Mouse (Mus musculus) heart, embryonic 15.5 days (tissue): ENCODE measurements around the gene Olfr1466. TPM values are rescaled to one million over a fixed set of nuclear protein-coding genes. Genes with fewer than 3 reads are reported as not detected.

Source experiments
- ATAC-seq: fragments of 200-750 bp; cut with Nextera tagmentation; replicated peaks from 2 replicates; pipeline ENCODE4 v1.8.0; 2017; ENCODE audit warnings: low read depth, moderate TSS enrichment; ENCODE audit not compliant: insufficient number of reproducible peaks, insufficient read depth, low FRiP score
- H3K27ac ChIP-seq: fragments of 300-500 bp; sonication (generic); 2 replicates; pipeline ENCODE4 v1.5.1; 2015; ENCODE audit warnings: mild to moderate bottlenecking, inconsistent platforms
- H3K27me3 ChIP-seq: fragments of 300-500 bp; sonication (generic); 2 replicates; pipeline ENCODE4 v1.6.1; 2015; ENCODE audit warnings: inconsistent platforms
- H3K36me3 ChIP-seq: fragments of 300-500 bp; sonication (generic); 2 replicates; pipeline ENCODE4 v1.6.1; 2015; ENCODE audit warnings: mild to moderate bottlenecking, inconsistent platforms
- H3K4me1 ChIP-seq: fragments of 300-500 bp; sonication (generic); replicated peaks from 2 replicates; pipeline ENCODE4 v1.6.1; 2015; ENCODE audit warnings: inconsistent platforms
- H3K4me2 ChIP-seq: fragments of 300-500 bp; sonication (generic); 2 replicates; pipeline ENCODE4 v1.6.1; 2015; ENCODE audit warnings: inconsistent platforms, mild to moderate bottlenecking, moderate library complexity
- H3K4me3 ChIP-seq: fragments of 300-500 bp; sonication (generic); 2 replicates; pipeline ENCODE4 v1.5.1; 2015; ENCODE audit warnings: mild to moderate bottlenecking, inconsistent platforms
- H3K9ac ChIP-seq: fragments of 300-500 bp; sonication (generic); 2 replicates; pipeline ENCODE4 v1.6.1; 2015; ENCODE audit warnings: mild to moderate bottlenecking, inconsistent platforms
- H3K9me3 ChIP-seq: fragments of 300-500 bp; sonication (generic); replicated peaks from 2 replicates; pipeline ENCODE4 v1.6.1; 2016; ENCODE audit warnings: inconsistent platforms
- WGBS: fragments of 180-500 bp; shearing (Covaris S2); methylation state at CpG from one replicate; pipeline ENCODE4 v1.1.7; 2015; ENCODE audit warnings: mixed read lengths; 5-methylcytosine and 5-hydroxymethylcytosine counted together
- polyA plus RNA-seq: library from polyadenylated mRNA; unstranded; fragments of >200 nt; fragmentation: Nextera tagmentation; extraction: Ambion mirVana; gene quantifications from 2 replicates; pipeline ENCODE4 v1.2.1, GENCODE M21; 2015

Gene Olfr1466
- polyA plus RNA-seq: not detected in 2 replicates

DNA sequence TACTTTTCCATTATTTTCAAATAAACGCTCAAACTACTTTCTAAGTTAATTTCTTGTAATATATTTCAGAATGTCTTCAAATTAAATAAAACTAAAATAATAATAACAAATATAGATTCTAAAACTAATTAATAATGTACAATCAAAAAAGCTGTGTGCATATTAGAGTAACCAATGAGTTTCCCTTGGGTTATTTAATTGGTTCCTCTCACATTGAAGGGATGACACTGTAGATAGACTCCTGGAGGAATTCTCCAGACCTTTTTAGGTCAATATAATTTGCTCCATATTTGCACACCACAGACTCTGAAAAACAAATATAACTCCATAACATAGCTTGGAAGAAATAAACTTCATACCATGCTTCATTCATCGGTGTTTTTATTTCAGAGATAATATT is at the start of gene Olfr1466:
Olfr1466 (plus strand) TSS at position 301 of the 400 bp plus-strand sequence.
- no peak within 1 kb of the TSS for H3K4me3 ChIP-seq
- no peak within 1 kb of the TSS for H3K9ac ChIP-seq
- H3K9me3 ChIP-seq: peaks cover 4% of the 10 kb centered on the region; the same call in 1 of the 2 replicates
- no peak within 1 kb of the TSS for H3K4me2 ChIP-seq
- no peaks in the 10 kb centered on the region for H3K36me3 ChIP-seq
- H3K4me1 ChIP-seq: no peaks in the 10 kb centered on the region
- ATAC-seq: no peak
- 74% methylated on average over 2 of the region's 2 CpGs for WGBS
- H3K27ac ChIP-seq: no peak within 1 kb of the TSS
- H3K27me3 ChIP-seq: no peaks in the 10 kb centered on the region

DNA sequence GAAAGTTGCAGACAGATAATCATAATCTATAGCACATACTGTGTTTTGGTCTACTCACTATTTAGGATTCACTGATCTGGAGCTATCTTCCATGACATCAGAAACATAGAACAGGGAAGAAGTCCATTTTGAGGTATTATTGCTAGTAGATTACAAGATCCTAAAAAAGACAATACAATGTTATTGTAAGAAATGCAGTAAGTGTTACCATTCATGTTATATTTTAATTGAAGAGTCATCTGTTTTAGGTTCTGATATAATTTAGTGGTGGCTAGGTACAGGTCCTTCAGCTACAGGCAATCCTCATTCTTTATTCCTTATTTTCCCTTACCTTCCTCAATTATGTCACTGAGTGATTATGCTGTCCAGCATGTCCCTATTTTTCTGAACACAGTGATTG is 23.2 kb upstream of the Olfr1466 start, which contains the start of gene Olfr1465:
Olfr1465 (minus strand) TSS at position 101 of the 400 bp plus-strand sequence.
- Histone ChIP-seq H3K27ac (no peak within 1 kb of the TSS), H3K4me2 (no peak within 1 kb of the TSS), H3K9ac (no peak within 1 kb of the TSS), H3K27me3 (no peaks in the 10 kb centered on the region), H3K4me3 (no peak within 1 kb of the TSS), H3K9me3 (no peaks in the 10 kb centered on the region), H3K36me3 (no peaks in the 10 kb centered on the region), H3K4me1 (no peaks in the 10 kb centered on the region)
- no peak for ATAC-seq

- no peaks in the 10 kb centered on the region for H3K4me1 ChIP-seq
- WGBS: 55% methylated on average over 2 of the region's 2 CpGs
- no peaks in the 10 kb centered on the region for H3K36me3 ChIP-seq
- H3K27me3 ChIP-seq: no peaks in the 10 kb centered on the region
- no peaks in the 10 kb centered on the region; the same call in 1 of the 2 replicates for H3K9me3 ChIP-seq
- H3K4me2 ChIP-seq: no peak within 1 kb of the TSS
- no peak within 1 kb of the TSS for H3K4me3 ChIP-seq
- ATAC-seq: no peak
- no peak within 1 kb of the TSS for H3K27ac ChIP-seq
- no peak within 1 kb of the TSS for H3K9ac ChIP-seq
Measured at GRCm38 (mm10) chr19:13361936-13362335, 23.3 kb downstream of the Olfr1466 start, which contains the start of gene Olfr1467. Olfr1467 (plus strand) TSS chr19:13362236.

Other genes starting within 250 kb of the Olfr1466 start
- gene Olfr1457, start 241.0 kb upstream of the Olfr1466 start, polyA plus RNA-seq: not detected in 2 replicates
- not detected in 2 replicates for gene Olfr1458, start 232.1 kb upstream of the Olfr1466 start, polyA plus RNA-seq
- gene Olfr1459, start 189.3 kb upstream of the Olfr1466 start, polyA plus RNA-seq: not detected in 2 replicates
- gene Olfr1461, start 175.9 kb upstream of the Olfr1466 start, polyA plus RNA-seq: not detected in 2 replicates
- gene Olfr1462, start 153.1 kb upstream of the Olfr1466 start, polyA plus RNA-seq: not detected in 2 replicates
- gene Olfr1463, start 107.5 kb upstream of the Olfr1466 start, polyA plus RNA-seq: not detected in 2 replicates
- gene Olfr1465, start 23.3 kb upstream of the Olfr1466 start, polyA plus RNA-seq: not detected in 2 replicates
- not detected in 2 replicates for gene Olfr1467, start 23.4 kb downstream of the Olfr1466 start, polyA plus RNA-seq
- gene Olfr1469, start 69.0 kb downstream of the Olfr1466 start, polyA plus RNA-seq: not detected in 2 replicates
- not detected in 2 replicates for gene Olfr1471, start 104.5 kb downstream of the Olfr1466 start, polyA plus RNA-seq
- gene Olfr1472, start 117.2 kb downstream of the Olfr1466 start, polyA plus RNA-seq: not detected in 2 replicates
- gene Olfr1474, start 130.7 kb downstream of the Olfr1466 start, polyA plus RNA-seq: not detected in 2 replicates
- not detected in 2 replicates for gene Olfr1475, start 141.3 kb downstream of the Olfr1466 start, polyA plus RNA-seq
- gene Olfr1477, start 161.7 kb downstream of the Olfr1466 start, polyA plus RNA-seq: not detected in 2 replicates
- not detected in 2 replicates for gene Olfr1480, start 189.1 kb downstream of the Olfr1466 start, polyA plus RNA-seq
- gene Olfr1484, start 244.6 kb downstream of the Olfr1466 start, polyA plus RNA-seq: not detected in 2 replicates